ENCODE assay signal across 8 mouse cellular contexts in genomic region chr12:85270319-85270718, GRCm38 (mm10). TPM values are rescaled to one million over a fixed set of nuclear protein-coding genes. Genes with fewer than 3 reads are reported as not detected.
DNase-seq lines count a peak whose midpoint lies in the region; ATAC-seq and TF ChIP-seq lines count a peak whose summit lies in the region.

TSS of gene Mlh3 (minus strand) at chr12:85270599.

- in situ Hi-C loops in Patski (cut with MboI; ENCODE audit: low pct_unique_long_range_greater_than_20kb) = no loop called here

- H3K36me3 ChIP-seq in hindbrain, embryonic 15.5 days = peaks cover 3% of the 10 kb centered on the region; the same call in 1 of the 2 replicates

- no peaks in the 10 kb centered on the region for H3K9me3 ChIP-seq in hindbrain, embryonic 15.5 days

- TF ChIP-seq CTCF in Patski (IDR thresholded peaks at IDR 0.05) = no peak

- ATAC-seq in Patski = peak; percentile 31
- ATAC-seq in hindbrain, embryonic 15.5 days (ENCODE audit: low FRiP score, low read depth) = peak; percentile 95

- CTCF ChIA-PET in Patski (lab: Charles Lee) = no interaction called here

- H3K9ac ChIP-seq in hindbrain, embryonic 15.5 days = peak within 1 kb of the TSS; percentile 51

- DNase-seq in Patski (ENCODE audit: low read depth, low spot score) = no peak
- peak; percentile 93 to 97 for DNase-seq in cerebellum, postnatal 25 days
- peak; percentile 86 to 92 for DNase-seq in frontal cortex, postnatal 36 days (ENCODE audit: low spot score in 2 of 2)
- peak; percentile 85 to 87 for DNase-seq in layer of hippocampus, postnatal 36 days
- DNase-seq in lung, postnatal 25 days (ENCODE audit: low spot score) = peak; percentile 83
- peak; percentile 85 for DNase-seq in retina, embryonic 14.5 days (ENCODE audit: low spot score)
- peak; percentile 86 for DNase-seq in thymus, postnatal 36 days

- WGBS in hindbrain, embryonic 15.5 days = under 1% methylated on average over 35 of the region's 35 CpGs

- H3K4me3 ChIP-seq in hindbrain, embryonic 15.5 days = peak within 1 kb of the TSS; percentile 48

- peak within 1 kb of the TSS; percentile 83 for H3K27ac ChIP-seq in hindbrain, embryonic 15.5 days (replicated peaks)

- POLR2A ChIA-PET in Patski (lab: Charles Lee) = no interaction called here

- peaks cover 9% of the 10 kb centered on the region for H3K4me1 ChIP-seq in hindbrain, embryonic 15.5 days (replicated peaks)

- no peaks in the 10 kb centered on the region for H3K27me3 ChIP-seq in Patski
- no peaks in the 10 kb centered on the region for H3K27me3 ChIP-seq in hindbrain, embryonic 15.5 days

- peak within 1 kb of the TSS; percentile 66 for H3K4me2 ChIP-seq in hindbrain, embryonic 15.5 days

RNA-seq across cellular contexts. Expression of gene Mlh3, which starts in this region (rescaled TPM):
- 9.3 TPM for polyA plus RNA-seq in Patski (2021)
- polyA plus RNA-seq in hindbrain, embryonic 15.5 days (2015; fragmentation: Nextera tagmentation; extraction: Ambion mirVana) = 7.9 and 8.4 TPM in 2 replicates
- 10 to 100 TPM; 19.7 to 20.3 TPM for total RNA-seq in layer of hippocampus, postnatal 36 days (2021)
